Mouse (Mus musculus) monocyte, adult 2 months (primary cell): ENCODE results near the gene Uba7.

Experiments used
- DNase-seq, 2 experiments: peaks; one replicate each; pipeline ENCODE4 v3.0.0; 2022; ENCODE audit warnings: low spot score in 2 of 2, low read depth in 1 of 2

The Uba7 gene

DNA sequence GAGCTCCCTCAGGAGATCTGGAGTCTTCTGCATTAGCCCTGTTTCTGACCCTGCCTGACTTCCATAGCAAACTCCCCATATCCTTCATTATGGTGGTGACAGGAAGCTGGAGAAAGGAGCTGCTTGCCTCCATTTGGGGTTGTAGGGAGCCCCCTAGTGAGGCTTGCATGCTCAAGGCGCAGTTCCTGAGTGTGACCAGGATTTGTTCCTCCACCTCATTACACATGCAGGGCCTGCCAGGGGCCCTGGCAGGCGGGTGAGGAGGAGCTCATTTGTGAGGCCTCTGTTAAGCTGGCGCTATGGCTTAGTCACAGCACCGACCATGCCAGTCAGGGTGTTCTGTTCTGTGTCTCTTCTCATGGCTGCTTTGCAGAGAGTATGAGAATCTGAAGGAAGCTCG, 13.4 kb upstream of the Uba7 start:
- DNase-seq, result no peak

DNA sequence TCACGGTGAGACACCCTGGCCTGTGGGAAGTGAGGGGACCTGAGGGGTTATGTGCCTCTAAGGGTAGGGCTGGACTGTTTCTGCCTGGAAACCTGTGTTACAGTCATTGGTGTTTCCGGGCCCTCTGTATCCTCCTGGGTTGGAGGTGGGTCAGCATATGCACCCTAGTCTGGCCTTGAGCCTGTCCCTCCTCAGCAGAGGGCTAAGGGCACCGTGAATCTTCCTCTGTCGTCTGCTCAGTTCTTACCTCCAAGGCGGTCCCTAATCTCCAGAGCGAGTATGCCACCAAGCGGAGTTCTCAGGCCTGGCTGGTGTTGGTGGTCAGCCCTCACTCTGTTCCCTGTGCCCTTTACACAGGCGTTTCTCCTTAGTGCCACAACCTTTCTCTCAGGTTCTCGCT, 12.4 kb upstream of the Uba7 start:
- DNase-seq, result no peak

- no peak for DNase-seq
These were observed 11.6 kb upstream of the Uba7 start for GRCm38 (mm10) chr9:107963700-107964099.

GRCm38 (mm10) chr9:107964681-107965080, 10.6 kb upstream of the Uba7 start:
- DNase-seq, result no peak

DNA sequence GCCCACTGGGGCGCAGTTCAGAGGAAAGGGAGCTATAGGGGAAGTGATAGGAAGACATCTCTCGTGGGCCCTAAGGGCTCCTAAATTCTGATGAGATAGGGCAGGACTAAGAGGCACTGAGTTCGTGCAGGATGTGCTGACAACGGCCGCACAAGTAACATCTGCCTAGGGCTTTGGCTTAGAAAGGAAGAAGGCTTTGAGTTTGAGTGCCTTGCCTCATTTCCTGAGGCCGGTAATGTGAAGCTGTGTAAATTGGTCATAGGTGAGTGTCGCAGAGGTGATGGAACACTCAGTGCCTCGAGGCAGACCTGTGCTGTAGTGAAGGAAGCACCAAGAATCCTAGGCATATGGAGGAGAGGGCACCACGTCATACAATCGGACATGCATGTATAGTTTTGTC, 8.6 kb upstream of the Uba7 start:
- no peak for DNase-seq

DNA sequence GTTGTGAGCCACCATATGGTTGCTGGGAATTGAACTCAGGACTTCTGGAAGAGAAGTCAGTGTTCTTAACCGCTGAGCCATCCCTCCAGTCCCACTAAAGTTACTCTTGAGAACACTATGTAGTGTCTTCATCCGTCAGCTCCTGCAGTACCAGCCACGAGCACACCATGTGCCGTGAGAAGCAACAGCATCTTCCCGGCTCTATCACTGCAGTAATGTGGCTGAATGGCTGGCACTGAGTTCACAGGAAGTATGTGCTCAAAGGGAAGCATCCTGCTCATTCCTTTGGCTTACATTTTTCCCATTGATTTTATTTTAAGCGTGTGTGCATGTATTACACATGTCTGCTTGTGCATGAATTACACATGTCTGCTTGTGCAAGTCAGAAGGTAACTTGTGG, 7.9 kb upstream of the Uba7 start:
- no peak for DNase-seq

GRCm38 (mm10) chr9:107968531-107968930, 6.8 kb upstream of the Uba7 start:
- DNase-seq, result no peak

DNA sequence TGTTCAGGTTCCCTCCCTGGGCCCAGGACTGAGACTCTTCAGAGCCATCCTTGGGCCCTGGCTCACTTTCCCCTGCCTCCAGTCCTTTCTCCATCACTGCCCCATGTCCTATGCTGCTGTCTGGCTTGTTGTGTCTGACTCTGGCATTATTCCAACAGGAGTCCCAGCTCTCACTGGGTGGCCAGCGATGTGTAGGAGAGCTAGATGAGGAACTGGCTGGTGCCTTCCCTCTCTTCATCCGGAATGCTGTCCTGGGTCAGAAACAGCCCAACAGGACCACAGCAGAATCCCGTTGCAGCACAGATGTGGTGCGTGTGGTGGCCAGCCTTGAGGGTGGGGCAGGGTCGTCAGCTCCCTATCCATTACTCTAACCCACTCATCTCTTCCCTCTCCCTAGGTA, 5.0 kb upstream of the Uba7 start:
- DNase-seq, result no peak

- DNase-seq, result no peak
These were observed 3.4 kb upstream of the Uba7 start for GRCm38 (mm10) chr9:107971690-107972541.

DNA sequence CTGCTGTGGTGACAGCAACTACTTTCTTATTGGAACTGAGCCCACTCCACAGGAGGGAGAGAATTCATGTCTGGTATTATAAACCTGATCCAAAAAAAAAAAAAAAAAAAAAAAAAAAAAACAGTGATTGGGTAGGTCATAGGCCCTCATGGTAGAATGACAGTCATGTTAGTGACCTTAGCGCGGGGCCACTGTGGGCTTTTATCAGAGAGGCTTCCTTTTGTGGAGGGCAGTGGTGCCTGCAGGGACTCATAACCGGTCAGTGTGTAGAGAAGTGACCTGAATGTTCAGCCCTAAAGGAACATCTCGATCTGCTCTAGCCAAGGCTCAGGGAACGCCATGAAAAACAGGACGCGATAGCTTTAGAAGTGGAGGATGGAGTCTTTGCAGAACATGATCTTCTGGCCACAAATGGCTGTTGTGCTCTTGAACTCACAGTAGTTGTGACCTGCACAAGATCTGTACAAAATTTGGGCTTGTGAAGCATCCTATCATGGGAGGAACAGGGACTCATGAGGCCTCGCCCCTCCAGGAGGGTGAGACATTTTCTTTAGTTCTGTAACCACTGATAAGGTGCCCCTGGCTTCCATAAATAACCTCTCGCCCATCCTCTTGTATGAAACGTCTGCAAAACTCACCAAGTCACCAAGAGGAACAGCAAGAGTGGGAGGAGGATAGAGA, 674 bp upstream of the Uba7 start:
- no peak for DNase-seq

- DNase-seq, result no peak
These were observed 3.5 kb downstream of the Uba7 start for GRCm38 (mm10) chr9:107978815-107979214.

DNA sequence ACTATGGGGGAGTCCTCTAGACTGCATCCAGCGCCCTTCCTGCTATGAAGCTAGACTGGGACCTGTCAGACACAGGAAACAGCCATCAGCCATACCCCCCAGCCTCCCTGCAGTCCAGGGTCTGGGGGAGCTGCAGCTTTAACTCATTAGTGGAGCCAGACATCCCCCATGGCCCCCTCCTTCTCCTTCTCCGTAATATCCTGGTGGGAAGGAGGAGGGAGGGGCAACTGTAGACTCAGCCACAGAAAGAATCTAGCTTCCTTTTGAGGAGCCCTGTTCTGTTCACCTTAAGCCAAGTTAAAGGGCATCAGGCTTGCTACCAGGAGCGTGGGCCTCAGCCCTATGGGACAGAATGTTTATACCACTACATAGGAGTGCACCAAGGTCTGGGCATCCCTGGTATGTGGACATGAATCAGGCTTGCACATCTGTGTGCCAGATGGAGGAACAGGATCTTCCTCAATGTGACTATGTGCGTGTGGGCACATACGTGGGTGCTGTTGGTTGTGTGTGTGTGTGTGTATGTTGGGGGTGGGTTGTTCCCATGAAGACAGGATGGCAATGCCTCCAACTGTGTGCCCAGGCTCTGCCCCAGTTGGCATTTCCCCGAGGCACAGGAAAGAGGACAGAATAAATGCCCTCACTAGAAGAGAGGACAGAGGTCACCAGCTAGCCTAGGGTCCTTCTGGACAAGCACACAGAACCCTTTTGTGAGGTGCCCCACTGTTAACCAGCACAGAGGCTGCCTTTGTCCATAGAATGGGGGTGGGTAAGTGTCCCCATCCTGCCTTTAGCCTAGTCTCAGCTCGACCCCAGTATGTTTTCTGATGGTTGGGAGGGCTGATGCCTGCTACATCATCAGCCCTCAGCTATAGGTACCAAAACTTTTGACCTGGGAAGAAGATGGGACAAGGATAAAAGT, 6.6 kb downstream of the Uba7 start:
- DNase-seq, result no peak

DNA sequence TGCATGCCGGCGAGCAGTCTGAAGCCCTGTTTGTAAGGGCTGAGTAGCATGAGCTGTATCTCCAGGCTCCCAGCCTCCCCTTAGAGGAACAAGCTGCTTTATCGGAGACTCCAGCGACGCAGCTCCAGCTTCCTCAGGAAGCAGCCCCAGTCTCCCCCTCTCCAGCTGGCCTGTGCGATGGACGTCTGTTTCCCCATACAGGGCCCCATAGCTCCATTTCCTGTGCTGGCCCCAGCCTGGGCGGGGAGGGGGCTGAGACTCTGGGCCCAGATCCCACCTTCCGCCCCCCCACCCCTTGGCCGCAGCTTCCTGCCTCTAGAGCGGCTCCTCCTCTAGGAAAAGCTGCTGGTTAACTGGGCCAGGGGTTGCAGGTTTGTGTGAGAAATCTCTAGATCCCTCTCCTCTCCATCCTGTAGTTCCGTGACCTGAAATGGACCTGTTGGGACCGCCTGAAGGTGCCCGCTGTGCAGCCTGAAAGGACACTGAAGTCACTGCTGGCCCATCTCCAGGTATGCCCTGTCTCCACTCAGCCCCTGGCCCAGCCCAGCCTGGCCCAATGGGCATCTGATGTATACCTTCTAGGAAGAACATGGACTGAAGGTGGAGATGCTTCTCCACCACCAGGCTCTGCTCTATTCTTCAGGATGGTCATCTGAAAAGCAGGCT, 7.5 kb downstream of the Uba7 start, which contains the start of gene Gm20661:
Gene Gm20661 (plus strand): TSS at position 378 of the 666 bp plus-strand sequence.
- DNase-seq, result peak in 1 of 2 experiments; percentile 27

GRCm38 (mm10) chr9:107983421-107983890, 8.2 kb downstream of the Uba7 start:
- DNase-seq, result no peak

GRCm38 (mm10) chr9:107984052-107984753, 8.9 kb downstream of the Uba7 start:
- DNase-seq, result no peak

GRCm38 (mm10) chr9:107984754-107985055, 9.4 kb downstream of the Uba7 start:
- no peak for DNase-seq

DNA sequence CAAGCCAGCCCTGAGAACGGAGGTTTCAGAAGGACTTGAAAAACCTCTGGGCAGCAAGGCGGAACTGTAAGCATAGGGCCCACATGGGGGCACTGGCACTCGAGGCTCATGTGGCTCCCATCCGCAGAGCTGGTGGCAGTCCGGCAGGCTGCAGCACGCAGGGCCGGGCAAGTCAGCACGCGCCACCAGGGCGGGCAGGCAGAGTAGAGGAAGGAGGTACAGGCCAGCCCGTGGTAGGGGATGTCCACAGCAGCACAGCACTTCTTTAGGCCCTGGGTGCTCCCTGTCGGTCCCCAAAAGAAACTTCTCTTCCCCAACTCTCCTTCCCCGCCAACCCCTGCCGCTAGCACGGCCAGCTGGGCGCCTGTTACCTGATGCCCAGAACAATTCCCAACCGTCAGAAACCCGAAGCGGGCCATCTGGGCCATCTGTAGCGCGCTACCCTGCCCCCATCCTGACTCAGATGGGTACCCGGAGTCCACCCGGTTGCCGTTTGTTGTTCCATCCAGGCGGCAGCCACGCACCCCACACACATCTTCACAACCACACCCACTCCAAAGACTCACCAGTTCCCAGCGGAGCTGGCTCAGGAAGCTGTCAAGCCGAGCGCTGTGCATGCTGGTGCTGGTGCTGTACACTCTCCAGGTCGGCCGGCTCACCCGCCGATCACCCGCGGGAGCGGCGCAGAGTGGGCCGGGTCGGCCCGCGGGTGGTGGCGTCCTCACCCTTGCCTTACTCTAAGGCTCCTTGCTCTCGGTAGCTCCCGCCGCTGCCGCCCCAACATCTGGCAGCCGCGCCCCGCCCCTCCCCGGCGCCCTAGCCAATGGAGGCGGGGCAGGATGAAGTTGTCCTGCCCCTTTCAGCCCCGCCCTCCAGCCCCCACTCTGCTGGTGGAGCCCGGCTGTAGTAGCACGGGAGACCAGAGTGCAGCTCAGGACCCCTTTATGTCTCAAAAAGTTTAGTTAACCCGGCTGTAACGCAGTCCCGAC, 10.1 kb downstream of the Uba7 start, which contains the start of gene Inka1:
Gene Inka1 (minus strand): TSS at position 749 of the 989 bp plus-strand sequence.
- DNase-seq, result peak in 1 of 2 experiments; percentile 72

DNA sequence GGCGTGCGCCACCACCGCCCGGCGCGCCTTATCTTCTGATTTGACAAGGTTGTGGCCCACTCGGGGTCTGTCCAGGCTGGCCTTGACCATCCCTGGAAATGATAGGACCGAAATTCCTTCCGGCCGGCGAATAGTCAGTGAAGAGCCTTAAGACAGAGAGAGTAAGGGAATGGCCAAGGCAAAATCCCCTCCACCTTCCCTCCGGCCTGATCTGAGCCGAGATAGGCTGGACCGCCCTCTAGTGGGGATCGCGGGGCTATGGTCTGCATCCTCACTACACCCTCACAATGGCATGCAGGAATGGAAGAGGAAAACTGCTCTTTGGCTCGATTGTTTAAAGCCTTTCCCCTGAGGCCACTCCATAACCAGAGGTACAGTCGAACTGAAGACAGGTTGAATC, 11.1 kb downstream of the Uba7 start:
- peak in 1 of 2 experiments; percentile 66 for DNase-seq

GRCm38 (mm10) chr9:107987950-107988349, 12.6 kb downstream of the Uba7 start:
- DNase-seq, result no peak
